Mouse (Mus musculus) forebrain, embryonic 15.5 days (tissue): ENCODE results near the gene Gm9602. TPM values are rescaled to one million over a fixed set of nuclear protein-coding genes. Genes with fewer than 3 reads are reported as not detected.
"Not testable (repeated sequence)": the region's sequence is repeated elsewhere in the genome, so short reads cannot be mapped to it uniquely, and the experiment has no call there.

Experiments
- ATAC-seq: fragments of 200-750 bp; cut with Nextera tagmentation; replicated peaks from 2 replicates; pipeline ENCODE4 v1.8.0; 2017; ENCODE audit warnings: mild to moderate bottlenecking, moderate TSS enrichment, moderate library complexity
- H3K27ac ChIP-seq: fragments of 300-500 bp; sonication (generic); replicated peaks from 2 replicates; pipeline ENCODE4 v1.5.1; 2015; ENCODE audit warnings: mild to moderate bottlenecking, inconsistent platforms
- H3K27me3 ChIP-seq: fragments of 300-500 bp; sonication (generic); 2 replicates; pipeline ENCODE4 v1.6.1; 2015; ENCODE audit warnings: inconsistent platforms
- H3K36me3 ChIP-seq: fragments of 300-500 bp; sonication (generic); 2 replicates; pipeline ENCODE4 v1.6.1; 2015; ENCODE audit warnings: mild to moderate bottlenecking, inconsistent platforms
- H3K4me1 ChIP-seq: fragments of 300-500 bp; sonication (generic); 2 replicates; pipeline ENCODE4 v1.6.1; 2015; ENCODE audit warnings: inconsistent platforms
- H3K4me2 ChIP-seq: fragments of 300-500 bp; sonication (generic); replicated peaks from 2 replicates; pipeline ENCODE4 v1.6.1; 2015; ENCODE audit warnings: mild to moderate bottlenecking, inconsistent platforms
- H3K4me3 ChIP-seq: fragments of 300-500 bp; sonication (generic); 2 replicates; pipeline ENCODE4 v1.5.1; 2015; ENCODE audit warnings: mild to moderate bottlenecking, inconsistent platforms
- H3K9ac ChIP-seq: fragments of 300-500 bp; sonication (generic); replicated peaks from 2 replicates; pipeline ENCODE4 v1.6.1; 2015; ENCODE audit warnings: mild to moderate bottlenecking, inconsistent platforms
- H3K9me3 ChIP-seq: fragments of 300-500 bp; sonication (generic); 2 replicates; pipeline ENCODE4 v1.6.1; 2016; ENCODE audit warnings: inconsistent platforms
- WGBS: fragments of 180-500 bp; shearing (Covaris S2); methylation state at CpG from one replicate; pipeline ENCODE4 v1.1.7; 2015; ENCODE audit warnings: mixed read lengths; 5-methylcytosine and 5-hydroxymethylcytosine counted together
- polyA plus RNA-seq: library from polyadenylated mRNA; unstranded; fragments of >200 nt; fragmentation: Nextera tagmentation; extraction: Ambion mirVana; gene quantifications from 2 replicates; pipeline ENCODE4 v1.2.1, GENCODE M21; 2015

Gene Gm9602
- polyA plus RNA-seq = not detected in 2 replicates

- not testable (repeated sequence) for H3K4me1 ChIP-seq, H3K4me3 ChIP-seq, ATAC-seq, H3K27ac ChIP-seq, H3K9me3 ChIP-seq, H3K36me3 ChIP-seq, H3K4me2 ChIP-seq, H3K9ac ChIP-seq, H3K27me3 ChIP-seq
- 71% methylated on average over 1 of the region's 2 CpGs for WGBS
These were observed at the start of gene Gm9602 for GRCm38 (mm10) chr14:4776037-4776436. Gene Gm9602 (plus strand): TSS chr14:4776337.

- WGBS = 85% methylated on average over 6 of the region's 6 CpGs
- H3K9me3 ChIP-seq, H3K4me1 ChIP-seq, H3K27me3 ChIP-seq, H3K36me3 ChIP-seq, H3K27ac ChIP-seq, ATAC-seq, H3K9ac ChIP-seq, H3K4me3 ChIP-seq, H3K4me2 ChIP-seq: not testable (repeated sequence)
These were observed 30.3 kb downstream of the Gm9602 start for GRCm38 (mm10) chr14:4806421-4806820.

- H3K27me3 ChIP-seq, H3K27ac ChIP-seq, ATAC-seq, H3K4me1 ChIP-seq, H3K4me3 ChIP-seq, H3K9me3 ChIP-seq, H3K36me3 ChIP-seq, H3K4me2 ChIP-seq, H3K9ac ChIP-seq: not testable (repeated sequence)
- WGBS = 92% methylated on average over 4 of the region's 7 CpGs
These were observed 45.8 kb downstream of the Gm9602 start for GRCm38 (mm10) chr14:4821950-4822349.

Other genes with a start within 250 kb of the Gm9602 start
- gene Gm3047, start 220.9 kb upstream of the Gm9602 start, polyA plus RNA-seq = not detected in 2 replicates
- gene Gm8159, start 144.0 kb upstream of the Gm9602 start, polyA plus RNA-seq = not detected in 2 replicates
- gene Gm3239, start 112.1 kb upstream of the Gm9602 start, polyA plus RNA-seq = 0.22 and 0.77 TPM in 2 replicates
- not detected in 2 replicates for gene Gm7876, start 67.1 kb upstream of the Gm9602 start, polyA plus RNA-seq
- 1.9 and 2.3 TPM in 2 replicates for gene Gm3252, start 49.6 kb upstream of the Gm9602 start, polyA plus RNA-seq
- gene Gm3269, start 61.8 kb downstream of the Gm9602 start, polyA plus RNA-seq = not detected in 2 replicates
- 2.3 and 3.2 TPM in 2 replicates for gene Gm3264, start 79.2 kb downstream of the Gm9602 start, polyA plus RNA-seq
- gene Gm3278, start 116.1 kb downstream of the Gm9602 start, polyA plus RNA-seq = not detected in 2 replicates
- gene Gm8297, start 207.6 kb downstream of the Gm9602 start, polyA plus RNA-seq = not detected in 2 replicates
- not detected in 2 replicates for gene Gm3298, start 239.6 kb downstream of the Gm9602 start, polyA plus RNA-seq